Mouse (Mus musculus) liver, embryonic 12.5 days (tissue): ENCODE measurements around the gene Nptx2. TPM values are rescaled to one million over a fixed set of nuclear protein-coding genes. Genes with fewer than 3 reads are reported as not detected.
A peak's percentile ranks its signal among the peaks of the same experiment; 100 is the strongest.

Experiments
- ATAC-seq: fragments of 200-750 bp; cut with Nextera tagmentation; 2 replicates; pipeline ENCODE4 v1.8.0; 2017; ENCODE audit warnings: moderate number of reproducible peaks, mild to moderate bottlenecking, moderate library complexity
- H3K27ac ChIP-seq: fragments of 300-500 bp; sonication (generic); 2 replicates; pipeline ENCODE4 v1.5.1; 2016; ENCODE audit warnings: mild to moderate bottlenecking
- H3K27me3 ChIP-seq: fragments of 300-500 bp; sonication (generic); replicated peaks from 2 replicates; pipeline ENCODE4 v1.6.1; 2016; ENCODE audit warnings: mild to moderate bottlenecking, moderate library complexity
- H3K36me3 ChIP-seq: fragments of 300-500 bp; sonication (generic); 2 replicates; pipeline ENCODE4 v1.6.1; 2016; ENCODE audit warnings: mild to moderate bottlenecking, moderate library complexity
- H3K4me1 ChIP-seq: fragments of 300-500 bp; sonication (generic); 2 replicates; pipeline ENCODE4 v1.6.1; 2016
- H3K4me2 ChIP-seq: fragments of 300-500 bp; sonication (generic); 2 replicates; pipeline ENCODE4 v1.6.1; 2016; ENCODE audit warnings: mild to moderate bottlenecking, moderate library complexity
- H3K4me3 ChIP-seq: fragments of 300-500 bp; sonication (generic); 2 replicates; pipeline ENCODE4 v1.5.1; 2016; ENCODE audit warnings: mild to moderate bottlenecking, moderate library complexity
- H3K9ac ChIP-seq: fragments of 300-500 bp; sonication (generic); 2 replicates; pipeline ENCODE4 v1.6.1; 2016; ENCODE audit warnings: mild to moderate bottlenecking, moderate library complexity
- H3K9me3 ChIP-seq: fragments of 300-500 bp; sonication (generic); replicated peaks from 2 replicates; pipeline ENCODE4 v1.6.1; 2016; ENCODE audit warnings: mild to moderate bottlenecking, moderate library complexity
- WGBS: fragments of 180-500 bp; shearing (Covaris S2); methylation state at CpG from one replicate; pipeline ENCODE4 v1.1.7; 2016; ENCODE audit not compliant: insufficient replicate concordance; 5-methylcytosine and 5-hydroxymethylcytosine counted together
- polyA plus RNA-seq: library from polyadenylated mRNA; unstranded; fragments of >200 nt; fragmentation: Nextera tagmentation; extraction: Ambion mirVana; gene quantifications from 2 replicates; pipeline ENCODE4 v1.2.1, GENCODE M21; 2016

Nptx2 gene
- 0.06 TPM in 1 of 2 replicates, not detected in the other for polyA plus RNA-seq

GRCm38 (mm10) chr5:144545653-144546422 lies at the start of gene Nptx2:
Nptx2 (plus strand) TSS chr5:144545902.
- Histone ChIP-seq H3K9ac (no peak within 1 kb of the TSS), H3K4me3 (peak within 1 kb of the TSS; percentile 23), H3K4me2 (peak within 1 kb of the TSS; percentile 51), H3K4me1 (0 out of 2 replicates have a peak, but pooled peaks cover 3% of the 10 kb centered on the region), H3K27me3 (peaks cover 69% of the 10 kb centered on the region), H3K36me3 (no peaks in the 10 kb centered on the region), H3K27ac (no peak within 1 kb of the TSS), H3K9me3 (no peaks in the 10 kb centered on the region)
- WGBS = 2% methylated on average over 91 of the region's 99 CpGs
- peak; percentile 70 for ATAC-seq

- WGBS = 73% methylated on average over 7 of the region's 7 CpGs
- H3K36me3 ChIP-seq = no peaks in the 10 kb centered on the region
- no peak for ATAC-seq
- no peak overlapping the region for H3K4me2 ChIP-seq
- H3K27me3 ChIP-seq = no peaks in the 10 kb centered on the region
- no peak overlapping the region for H3K4me3 ChIP-seq
- no peak overlapping the region for H3K9ac ChIP-seq
- H3K9me3 ChIP-seq = 0 out of 2 replicates have a peak, but pooled peaks cover 8% of the 10 kb centered on the region
- H3K4me1 ChIP-seq = no peaks in the 10 kb centered on the region
- no peak overlapping the region for H3K27ac ChIP-seq
These were observed 49.2 kb upstream of the Nptx2 start for GRCm38 (mm10) chr5:144496481-144496880.

GRCm38 (mm10) chr5:144504239-144504638 lies 41.5 kb upstream of the Nptx2 start:
- Histone ChIP-seq H3K4me3 (no peak overlapping the region), H3K9me3 (no peaks in the 10 kb centered on the region; the same call in 1 of the 2 replicates), H3K9ac (no peak overlapping the region), H3K36me3 (no peaks in the 10 kb centered on the region), H3K4me2 (no peak overlapping the region), H3K27ac (no peak overlapping the region), H3K4me1 (no peaks in the 10 kb centered on the region), H3K27me3 (no peaks in the 10 kb centered on the region; the same call in 1 of the 2 replicates)
- 79% methylated on average over 10 of the region's 10 CpGs for WGBS
- no peak for ATAC-seq

- WGBS = 75% methylated on average over 2 of the region's 2 CpGs
- ATAC-seq = no peak
- Histone ChIP-seq H3K27me3 (no peaks in the 10 kb centered on the region; the same call in 1 of the 2 replicates), H3K9ac (no peak overlapping the region), H3K4me2 (no peak overlapping the region), H3K4me3 (no peak overlapping the region), H3K36me3 (no peaks in the 10 kb centered on the region), H3K4me1 (no peaks in the 10 kb centered on the region), H3K9me3 (no peaks in the 10 kb centered on the region; the same call in 1 of the 2 replicates), H3K27ac (no peak overlapping the region)
These were observed 40.0 kb upstream of the Nptx2 start for GRCm38 (mm10) chr5:144505731-144506130.

GRCm38 (mm10) chr5:144506156-144506555 lies 39.5 kb upstream of the Nptx2 start:
- Histone ChIP-seq H3K27ac (no peak overlapping the region), H3K4me1 (no peaks in the 10 kb centered on the region), H3K4me3 (no peak overlapping the region), H3K9ac (no peak overlapping the region), H3K27me3 (no peaks in the 10 kb centered on the region; the same call in 1 of the 2 replicates), H3K4me2 (no peak overlapping the region), H3K36me3 (no peaks in the 10 kb centered on the region), H3K9me3 (no peaks in the 10 kb centered on the region; the same call in 1 of the 2 replicates)
- no peak for ATAC-seq
- WGBS = 56% methylated on average over 4 of the region's 4 CpGs

- Histone ChIP-seq H3K9me3 (no peaks in the 10 kb centered on the region; the same call in 1 of the 2 replicates), H3K27ac (no peak overlapping the region), H3K4me1 (no peaks in the 10 kb centered on the region), H3K9ac (no peak overlapping the region), H3K4me2 (no peak overlapping the region), H3K36me3 (no peaks in the 10 kb centered on the region), H3K4me3 (no peak overlapping the region), H3K27me3 (no peaks in the 10 kb centered on the region; the same call in 1 of the 2 replicates)
- 22% methylated on average over 26 of the region's 26 CpGs for WGBS
- no peak for ATAC-seq
These were observed 38.8 kb upstream of the Nptx2 start for GRCm38 (mm10) chr5:144506689-144507552.

- no peak overlapping the region for H3K9ac ChIP-seq
- no peak overlapping the region for H3K27ac ChIP-seq
- H3K36me3 ChIP-seq = no peaks in the 10 kb centered on the region
- H3K4me2 ChIP-seq = no peak overlapping the region
- no peak overlapping the region for H3K4me3 ChIP-seq
- H3K9me3 ChIP-seq = no peaks in the 10 kb centered on the region; the same call in 1 of the 2 replicates
- no peak for ATAC-seq
- 49% methylated on average over 7 of the region's 7 CpGs for WGBS
- no peaks in the 10 kb centered on the region for H3K4me1 ChIP-seq
- H3K27me3 ChIP-seq = no peaks in the 10 kb centered on the region; the same call in 1 of the 2 replicates
These were observed 36.3 kb upstream of the Nptx2 start for GRCm38 (mm10) chr5:144509431-144509830.

GRCm38 (mm10) chr5:144514738-144515137 lies 31.0 kb upstream of the Nptx2 start:
- ATAC-seq = no peak
- no peaks in the 10 kb centered on the region for H3K9me3 ChIP-seq
- H3K4me3 ChIP-seq = no peak overlapping the region
- no peaks in the 10 kb centered on the region for H3K27me3 ChIP-seq
- WGBS = 49% methylated on average over 6 of the region's 6 CpGs
- H3K4me1 ChIP-seq = no peaks in the 10 kb centered on the region
- no peak overlapping the region for H3K27ac ChIP-seq
- no peaks in the 10 kb centered on the region for H3K36me3 ChIP-seq
- no peak overlapping the region for H3K9ac ChIP-seq
- H3K4me2 ChIP-seq = no peak overlapping the region

GRCm38 (mm10) chr5:144515241-144515640 lies 30.5 kb upstream of the Nptx2 start:
- WGBS = 57% methylated on average over 4 of the region's 4 CpGs
- H3K27me3 ChIP-seq = no peaks in the 10 kb centered on the region
- no peak overlapping the region for H3K9ac ChIP-seq
- no peaks in the 10 kb centered on the region for H3K9me3 ChIP-seq
- no peak overlapping the region for H3K4me3 ChIP-seq
- H3K36me3 ChIP-seq = no peaks in the 10 kb centered on the region
- H3K4me1 ChIP-seq = no peaks in the 10 kb centered on the region
- ATAC-seq = no peak
- no peak overlapping the region for H3K4me2 ChIP-seq
- H3K27ac ChIP-seq = no peak overlapping the region

- 16% methylated on average over 3 of the region's 3 CpGs for WGBS
- no peak overlapping the region for H3K9ac ChIP-seq
These were observed 25.6 kb upstream of the Nptx2 start for GRCm38 (mm10) chr5:144520096-144520495.

GRCm38 (mm10) chr5:144524774-144525173 lies 20.9 kb upstream of the Nptx2 start:
- Histone ChIP-seq H3K9me3 (0 out of 2 replicates have a peak, but pooled peaks cover 3% of the 10 kb centered on the region), H3K27me3 (no peaks in the 10 kb centered on the region), H3K27ac (no peak overlapping the region), H3K36me3 (no peaks in the 10 kb centered on the region), H3K9ac (no peak overlapping the region), H3K4me2 (no peak overlapping the region), H3K4me3 (no peak overlapping the region), H3K4me1 (no peaks in the 10 kb centered on the region)
- WGBS = 81% methylated on average over 10 of the region's 10 CpGs
- ATAC-seq = no peak

More at GRCm38 (mm10) chr5:144520096-144520495, 25.6 kb upstream of the Nptx2 start:
- H3K4me2 ChIP-seq = no peak overlapping the region
- ATAC-seq = no peak
- no peaks in the 10 kb centered on the region for H3K9me3 ChIP-seq
- no peak overlapping the region for H3K27ac ChIP-seq
- no peaks in the 10 kb centered on the region for H3K4me1 ChIP-seq
- H3K36me3 ChIP-seq = no peaks in the 10 kb centered on the region
- no peaks in the 10 kb centered on the region for H3K27me3 ChIP-seq
- no peak overlapping the region for H3K4me3 ChIP-seq

- 81% methylated on average over 11 of the region's 11 CpGs for WGBS
- Histone ChIP-seq H3K36me3 (no peaks in the 10 kb centered on the region), H3K9ac (no peak overlapping the region), H3K4me3 (no peak overlapping the region), H3K4me2 (no peak overlapping the region), H3K4me1 (no peaks in the 10 kb centered on the region), H3K9me3 (peaks cover 7% of the 10 kb centered on the region; the same call in 1 of the 2 replicates), H3K27ac (no peak overlapping the region), H3K27me3 (no peaks in the 10 kb centered on the region)
- ATAC-seq = no peak
These were observed 16.6 kb upstream of the Nptx2 start for GRCm38 (mm10) chr5:144529123-144529522.
